Mouse (Mus musculus) neural tube, embryonic 12.5 days (tissue): ENCODE data around the gene Nip7. TPM values are rescaled to one million over a fixed set of nuclear protein-coding genes. Genes with fewer than 3 reads are reported as not detected.
"Not testable (repeated sequence)": the region's sequence is repeated elsewhere in the genome, so short reads cannot be mapped to it uniquely, and the experiment has no call there.

Source experiments
- ATAC-seq: fragments of 200-750 bp; cut with Nextera tagmentation; 2 replicates; pipeline ENCODE4 v1.8.0; 2017; ENCODE audit warnings: low read depth, mild to moderate bottlenecking, moderate TSS enrichment, moderate library complexity; ENCODE audit not compliant: low FRiP score
- H3K27ac ChIP-seq: fragments of 300-500 bp; sonication (generic); 2 replicates; pipeline ENCODE4 v1.5.1; 2016
- H3K27me3 ChIP-seq: fragments of 300-500 bp; sonication (generic); replicated peaks from 2 replicates; pipeline ENCODE4 v1.6.1; 2016; ENCODE audit warnings: mild to moderate bottlenecking
- H3K36me3 ChIP-seq: fragments of 300-500 bp; sonication (generic); 2 replicates; pipeline ENCODE4 v1.6.1; 2016; ENCODE audit warnings: mild to moderate bottlenecking
- H3K4me1 ChIP-seq: fragments of 300-500 bp; sonication (generic); 2 replicates; pipeline ENCODE4 v1.6.1; 2016
- H3K4me2 ChIP-seq: fragments of 300-500 bp; sonication (generic); replicated peaks from 2 replicates; pipeline ENCODE4 v1.6.1; 2016; ENCODE audit warnings: mild to moderate bottlenecking
- H3K4me3 ChIP-seq: fragments of 300-500 bp; sonication (generic); 2 replicates; pipeline ENCODE4 v1.5.1; 2016
- H3K9ac ChIP-seq: fragments of 300-500 bp; sonication (generic); 2 replicates; pipeline ENCODE4 v1.6.1; 2016; ENCODE audit warnings: mild to moderate bottlenecking
- H3K9me3 ChIP-seq: fragments of 300-500 bp; sonication (generic); 2 replicates; pipeline ENCODE4 v1.6.1; 2016; ENCODE audit warnings: mild to moderate bottlenecking
- WGBS: fragments of 180-500 bp; shearing (Covaris S2); methylation state at CpG from one replicate; pipeline ENCODE4 v1.1.7; 2016; 5-methylcytosine and 5-hydroxymethylcytosine counted together
- polyA plus RNA-seq: library from polyadenylated mRNA; unstranded; fragments of >200 nt; fragmentation: Nextera tagmentation; extraction: Ambion mirVana; gene quantifications from 2 replicates; pipeline ENCODE4 v1.2.1, GENCODE M21; 2016

Nip7 gene
- polyA plus RNA-seq = 67.4 and 75.7 TPM in 2 replicates

DNA sequence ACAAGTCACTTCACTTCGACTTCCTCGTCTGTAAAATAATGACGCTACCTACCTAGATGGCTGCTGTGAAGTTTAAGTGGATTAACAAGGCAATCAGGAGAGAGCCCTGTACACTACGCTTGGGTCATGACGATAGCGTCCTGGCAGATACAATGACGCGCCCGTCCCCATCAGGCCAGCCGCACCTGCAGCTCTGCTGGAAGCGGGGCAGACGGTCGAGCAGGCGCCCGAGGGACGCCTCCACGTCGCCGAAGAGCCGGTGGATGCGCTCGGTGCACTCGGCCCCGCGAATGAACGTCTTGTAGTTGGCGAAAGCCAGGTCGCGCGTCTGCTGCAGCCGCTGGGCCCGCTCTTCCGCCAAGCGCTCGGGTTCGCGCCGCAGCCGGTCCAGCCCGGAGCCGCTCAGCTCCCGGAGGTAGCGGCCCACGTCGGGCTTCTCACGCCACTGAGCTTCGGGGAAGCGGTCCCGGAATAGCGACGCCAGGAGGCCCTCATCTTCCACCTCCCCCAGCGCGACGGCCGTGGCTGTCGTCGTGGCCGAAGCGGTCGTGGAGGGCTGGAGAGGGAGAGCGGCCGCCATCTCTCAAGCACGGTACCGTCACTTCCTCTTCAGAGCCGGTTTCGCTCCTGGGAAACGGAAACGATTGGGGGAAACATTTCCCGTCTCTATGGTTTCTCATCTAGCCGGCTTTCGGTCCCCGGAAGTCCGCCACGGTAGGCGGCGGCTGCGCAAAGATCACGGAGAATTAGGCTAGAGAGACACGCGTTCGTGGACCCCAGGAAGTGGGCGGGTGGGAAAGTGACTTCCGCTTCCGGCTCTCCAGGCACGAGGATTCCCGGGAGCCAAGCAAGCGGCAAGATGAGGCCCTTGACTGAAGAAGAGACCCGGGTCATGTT, at the start of gene Nip7, which contains the start of gene Cog8:
Nip7 (plus strand) TSS at position 802 of the 897 bp plus-strand sequence.
Cog8 (minus strand) TSS at position 614 of the 897 bp plus-strand sequence.
- no peaks in the 10 kb centered on the region for H3K9me3 ChIP-seq
- H3K4me2 ChIP-seq = peak within 1 kb of the TSS; percentile 94
- peaks cover 17% of the 10 kb centered on the region for H3K4me1 ChIP-seq
- under 1% methylated on average over 88 of the region's 88 CpGs for WGBS
- peak; percentile 94 for ATAC-seq
- H3K4me3 ChIP-seq = peak within 1 kb of the TSS; percentile 98
- H3K27me3 ChIP-seq = no peaks in the 10 kb centered on the region
- peak within 1 kb of the TSS; percentile 83 for H3K9ac ChIP-seq
- peaks cover 45% of the 10 kb centered on the region for H3K36me3 ChIP-seq
- H3K27ac ChIP-seq = peak within 1 kb of the TSS; percentile 4; the same call in 1 of the 2 replicates

DNA sequence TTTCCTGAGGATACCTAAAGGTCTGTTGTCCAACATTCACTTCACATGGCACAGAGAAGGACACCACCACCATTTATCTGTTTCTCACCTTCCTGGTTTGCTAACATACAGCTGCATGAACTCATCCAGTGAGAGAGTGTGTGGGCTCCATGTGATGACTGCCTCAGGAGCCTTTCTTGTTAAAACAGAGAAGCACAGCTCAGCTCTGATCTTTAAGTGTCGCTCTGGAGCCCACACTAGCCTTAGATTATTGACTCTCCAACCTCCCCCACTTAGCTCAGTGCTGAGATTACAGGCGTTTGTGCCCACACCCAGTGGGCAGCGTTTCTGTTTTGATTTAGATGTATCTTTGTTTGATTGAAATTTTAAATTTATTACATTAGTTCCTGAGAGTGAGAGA, 48.9 kb upstream of the Nip7 start:
- Histone ChIP-seq H3K4me1 (no peaks in the 10 kb centered on the region), H3K4me2 (no peak overlapping the region), H3K27ac (no peak overlapping the region), H3K9ac (no peak overlapping the region), H3K36me3 (peaks cover 31% of the 10 kb centered on the region), H3K9me3 (no peaks in the 10 kb centered on the region), H3K27me3 (no peaks in the 10 kb centered on the region), H3K4me3 (no peak overlapping the region)
- ATAC-seq = no peak
- WGBS = 89% methylated on average over 3 of the region's 3 CpGs

DNA sequence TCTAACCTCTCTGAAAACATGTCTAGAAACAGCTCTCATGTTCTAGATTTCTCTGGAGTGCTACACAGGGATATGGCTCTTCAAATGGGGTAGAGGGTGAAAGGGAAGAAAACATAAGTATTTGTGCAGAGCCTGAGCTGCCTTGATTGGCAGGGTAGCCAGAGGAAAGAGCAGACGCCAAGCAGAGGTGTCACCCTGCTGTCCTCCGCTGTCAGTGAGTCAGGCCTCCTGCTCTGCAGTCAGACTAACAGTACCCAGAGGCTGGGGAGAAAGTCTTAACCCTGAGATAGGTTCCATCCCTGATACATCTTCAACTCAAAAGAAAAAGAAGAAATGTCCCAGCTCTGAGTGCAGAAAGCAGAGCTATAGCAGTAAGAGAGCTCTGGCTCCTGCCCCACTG, 44.0 kb upstream of the Nip7 start:
- no peak overlapping the region for H3K9ac ChIP-seq
- H3K4me2 ChIP-seq = no peak overlapping the region
- H3K36me3 ChIP-seq = peaks cover 24% of the 10 kb centered on the region
- H3K27me3 ChIP-seq = no peaks in the 10 kb centered on the region
- H3K9me3 ChIP-seq = no peaks in the 10 kb centered on the region
- 83% methylated on average over 2 of the region's 2 CpGs for WGBS
- no peak for ATAC-seq
- no peak overlapping the region for H3K27ac ChIP-seq
- H3K4me3 ChIP-seq = no peak overlapping the region
- H3K4me1 ChIP-seq = no peaks in the 10 kb centered on the region

DNA sequence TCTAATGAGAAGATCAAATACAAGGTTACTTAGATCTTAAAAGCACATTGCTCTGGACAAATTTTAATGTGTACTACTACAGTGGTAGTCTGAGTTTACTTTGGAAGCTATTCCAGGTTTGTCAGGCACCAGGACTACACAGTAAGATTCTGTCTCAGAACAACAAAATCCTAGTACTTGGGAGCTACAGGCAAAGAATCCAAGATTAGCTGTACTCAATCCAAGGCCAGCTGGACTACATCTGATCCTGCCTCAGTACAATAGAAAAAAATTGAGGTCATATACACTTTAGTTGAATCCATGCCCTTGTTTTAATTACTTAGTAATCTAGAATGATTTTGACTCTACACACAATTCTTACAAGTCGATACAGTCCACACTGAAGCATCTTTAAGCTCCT, 41.8 kb upstream of the Nip7 start:
- no peak for ATAC-seq
- Histone ChIP-seq H3K27me3 (no peaks in the 10 kb centered on the region), H3K9ac (no peak overlapping the region), H3K9me3 (no peaks in the 10 kb centered on the region), H3K4me3 (no peak overlapping the region), H3K27ac (no peak overlapping the region), H3K36me3 (peaks cover 21% of the 10 kb centered on the region), H3K4me1 (no peaks in the 10 kb centered on the region), H3K4me2 (no peak overlapping the region)
- WGBS = 97% methylated on average over 1 of the region's 1 CpGs

DNA sequence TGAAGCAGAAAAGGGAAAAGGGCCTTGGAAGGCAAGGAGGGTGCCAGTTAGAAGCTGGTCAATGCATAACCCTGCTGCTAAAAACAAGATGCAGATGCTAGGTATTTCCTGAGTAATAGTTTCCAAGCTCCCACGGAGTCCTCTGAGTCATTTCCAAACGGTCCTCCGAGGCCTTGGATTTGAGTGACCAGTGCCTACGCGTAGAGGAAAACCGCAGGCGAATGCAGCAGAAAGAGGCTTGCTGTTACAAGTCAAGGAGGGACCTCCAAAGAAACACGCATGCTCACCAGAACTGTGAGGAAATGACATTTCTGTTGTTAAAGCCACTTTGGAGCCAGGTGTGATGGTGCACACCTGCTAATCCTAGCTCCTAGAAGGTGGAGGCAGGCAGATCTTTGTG, 33.2 kb upstream of the Nip7 start:
- no peak for ATAC-seq
- no peaks in the 10 kb centered on the region for H3K36me3 ChIP-seq
- WGBS = 94% methylated on average over 8 of the region's 8 CpGs
- H3K4me2 ChIP-seq = no peak overlapping the region
- H3K9ac ChIP-seq = no peak overlapping the region
- no peaks in the 10 kb centered on the region for H3K9me3 ChIP-seq
- no peak overlapping the region for H3K4me3 ChIP-seq
- no peak overlapping the region for H3K27ac ChIP-seq
- H3K27me3 ChIP-seq = no peaks in the 10 kb centered on the region
- no peaks in the 10 kb centered on the region for H3K4me1 ChIP-seq

DNA sequence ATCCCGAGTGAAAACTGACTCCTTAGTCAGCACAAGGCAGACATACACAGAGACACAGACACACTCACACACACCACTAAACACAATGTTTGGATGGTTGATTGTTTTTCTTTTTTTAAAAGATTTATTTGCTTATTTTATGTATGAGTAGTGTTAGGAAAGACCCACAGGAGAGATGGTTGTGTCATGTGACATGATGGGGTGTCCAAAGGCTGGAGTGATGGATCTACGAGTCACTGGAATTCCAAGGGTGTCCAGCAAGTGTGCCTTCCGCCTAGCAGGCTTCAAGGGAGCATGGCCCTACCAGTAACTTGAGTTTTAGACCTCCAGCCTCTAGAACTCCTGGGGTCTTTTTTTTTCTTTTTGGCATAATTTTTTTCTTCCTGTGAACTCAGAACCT, 27.4 kb upstream of the Nip7 start:
- H3K4me2 ChIP-seq = no peak overlapping the region
- no peak overlapping the region for H3K27ac ChIP-seq
- 77% methylated on average over 3 of the region's 3 CpGs for WGBS
- H3K9ac ChIP-seq = no peak overlapping the region
- H3K4me1 ChIP-seq = peaks cover 14% of the 10 kb centered on the region
- H3K4me3 ChIP-seq = no peak overlapping the region
- H3K36me3 ChIP-seq = no peaks in the 10 kb centered on the region
- H3K27me3 ChIP-seq = no peaks in the 10 kb centered on the region
- no peaks in the 10 kb centered on the region for H3K9me3 ChIP-seq
- ATAC-seq = no peak

DNA sequence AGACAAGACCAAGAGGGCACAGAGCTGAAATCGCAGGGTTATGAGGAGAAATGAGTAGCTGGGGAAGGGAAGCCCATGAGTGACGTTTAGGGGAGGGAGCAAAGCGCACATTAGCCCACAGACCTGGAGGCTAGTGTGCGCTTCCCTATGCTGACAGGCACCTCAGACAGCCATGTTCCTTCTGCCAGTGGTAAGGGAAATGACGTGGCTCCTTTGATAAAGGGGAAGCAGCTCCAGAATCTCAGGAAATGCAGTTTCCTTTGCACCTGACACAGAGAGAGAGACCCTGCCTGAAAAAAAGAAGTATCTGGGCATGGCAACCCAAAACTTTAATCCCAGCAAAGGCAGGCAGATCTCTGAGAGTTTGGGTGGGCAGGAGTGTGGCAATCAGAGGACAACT, 26.6 kb upstream of the Nip7 start:
- H3K9me3 ChIP-seq = no peaks in the 10 kb centered on the region
- H3K27me3 ChIP-seq = no peaks in the 10 kb centered on the region
- ATAC-seq = no peak
- H3K4me1 ChIP-seq = peaks cover 14% of the 10 kb centered on the region
- no peaks in the 10 kb centered on the region for H3K36me3 ChIP-seq
- no peak overlapping the region for H3K4me2 ChIP-seq
- H3K4me3 ChIP-seq = no peak overlapping the region
- no peak overlapping the region for H3K9ac ChIP-seq
- WGBS = 78% methylated on average over 5 of the region's 5 CpGs
- H3K27ac ChIP-seq = no peak overlapping the region

DNA sequence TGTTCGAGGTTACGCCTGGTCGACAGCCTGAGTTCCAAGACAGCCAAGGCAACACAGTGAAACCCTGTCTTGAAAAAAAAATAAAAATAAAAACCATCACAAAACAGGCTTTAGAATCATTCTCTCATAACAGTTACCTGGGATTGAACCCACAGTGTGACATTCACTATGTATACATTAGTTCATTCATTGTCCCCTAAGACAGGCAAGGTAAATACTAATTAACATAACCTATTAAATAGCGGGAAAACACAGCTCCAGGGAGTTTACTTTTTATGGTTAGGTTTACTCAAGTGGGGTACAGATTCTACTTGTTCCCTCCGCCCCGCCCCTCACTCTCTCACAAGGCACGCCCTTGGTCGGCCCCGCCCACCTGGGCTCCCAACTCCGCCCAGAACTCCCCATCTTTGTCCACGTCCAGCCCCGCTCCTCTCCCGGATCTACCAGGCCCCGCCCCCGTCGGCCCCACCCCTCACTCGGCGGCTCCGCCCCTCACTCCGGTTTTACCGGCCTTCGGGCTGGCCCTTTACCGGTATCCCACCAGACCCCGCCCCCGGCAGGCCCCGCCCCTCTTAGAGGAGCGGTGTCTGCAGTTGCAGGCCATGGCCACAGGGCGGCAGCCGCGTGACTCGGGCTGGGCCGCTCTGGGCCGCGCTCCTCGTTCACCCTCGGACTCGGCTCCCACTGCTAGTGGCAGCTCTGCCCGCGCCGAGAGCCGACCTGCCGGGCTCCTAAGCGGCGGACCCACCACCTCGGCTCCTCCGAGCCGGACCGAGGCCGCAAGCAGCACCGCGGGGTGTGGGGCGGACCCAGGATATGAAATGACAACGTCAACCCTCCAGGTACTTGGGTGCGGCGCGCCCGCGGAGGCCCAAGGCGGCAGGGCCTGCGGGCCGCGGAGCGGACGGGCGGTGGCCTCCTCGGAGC, 25.8 kb upstream of the Nip7 start, which contains the start of gene Vps4a:
Vps4a (plus strand) TSS at position 573 of the 927 bp plus-strand sequence.
- Histone ChIP-seq H3K9me3 (no peaks in the 10 kb centered on the region), H3K4me1 (peaks cover 14% of the 10 kb centered on the region), H3K4me2 (peak within 1 kb of the TSS; percentile 88), H3K27ac (peak within 1 kb of the TSS; percentile 59; the same call in 1 of the 2 replicates), H3K36me3 (peaks cover 4% of the 10 kb centered on the region; the same call in 1 of the 2 replicates), H3K27me3 (no peaks in the 10 kb centered on the region), H3K9ac (peak within 1 kb of the TSS; percentile 94), H3K4me3 (peak within 1 kb of the TSS; percentile 97)
- 4% methylated on average over 64 of the region's 66 CpGs for WGBS
- peak; percentile 93 for ATAC-seq

DNA sequence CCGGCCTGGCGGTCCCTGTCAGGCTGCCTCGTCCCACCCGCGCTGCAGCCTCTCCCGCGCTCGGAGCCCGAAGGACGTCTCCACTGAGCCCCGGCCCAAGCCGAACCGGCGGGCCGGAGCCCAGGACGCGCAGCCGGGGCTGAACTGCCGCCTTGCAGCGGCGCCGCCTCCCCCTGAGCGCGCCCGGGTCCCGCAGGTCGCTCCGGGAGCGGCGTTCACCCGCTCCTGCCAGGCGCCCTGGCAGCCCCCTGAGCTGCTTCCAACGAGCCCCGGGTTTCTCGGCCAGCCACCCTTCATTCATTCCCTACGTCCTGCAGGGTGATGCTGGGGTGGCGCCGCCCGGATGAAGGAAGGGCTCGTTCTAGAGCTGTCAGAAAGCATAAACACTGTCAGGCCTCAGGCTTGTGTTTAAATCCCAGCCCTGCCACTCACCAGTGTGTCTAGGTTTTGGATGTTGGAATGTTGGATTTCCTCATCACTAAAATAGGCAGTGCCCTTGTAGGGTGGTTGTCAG, 25.0 kb upstream of the Nip7 start:
- H3K36me3 ChIP-seq = peaks cover 9% of the 10 kb centered on the region
- peak overlapping the region; percentile 59; the same call in 1 of the 2 replicates for H3K27ac ChIP-seq
- H3K4me2 ChIP-seq = peak overlapping the region; percentile 88
- H3K4me1 ChIP-seq = peaks cover 14% of the 10 kb centered on the region
- ATAC-seq = 0 out of 2 replicates have a peak, but pooled peaks have one; percentile 4
- H3K9me3 ChIP-seq = no peaks in the 10 kb centered on the region
- WGBS = 0% methylated on average over 40 of the region's 40 CpGs
- H3K9ac ChIP-seq = peak overlapping the region; percentile 94
- H3K4me3 ChIP-seq = peak overlapping the region; percentile 97
- no peaks in the 10 kb centered on the region for H3K27me3 ChIP-seq

DNA sequence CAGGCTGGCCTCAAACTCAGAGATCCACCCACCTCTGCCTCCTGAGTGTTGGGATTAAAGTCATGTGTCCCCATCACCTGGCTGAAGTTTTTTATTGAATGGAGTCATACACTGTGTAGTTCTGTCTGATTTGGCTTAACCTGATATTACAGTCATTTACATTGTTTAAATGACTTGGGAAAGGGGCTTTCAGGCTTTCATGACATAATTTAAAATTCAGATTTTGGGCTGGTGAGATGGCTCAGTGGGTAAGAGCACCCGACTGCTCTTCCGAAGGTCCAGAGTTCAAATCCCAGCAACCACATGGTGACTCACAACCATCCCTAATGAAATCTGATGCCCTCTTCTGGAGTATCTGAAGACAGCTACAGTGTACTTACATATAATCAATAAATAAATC, 23.1 kb upstream of the Nip7 start:
- Histone ChIP-seq H3K36me3 (peaks cover 18% of the 10 kb centered on the region), H3K4me1 (peaks cover 14% of the 10 kb centered on the region)
- WGBS = 94% methylated on average over 2 of the region's 2 CpGs
- H3K4me3 ChIP-seq, H3K9me3 ChIP-seq, H3K9ac ChIP-seq, H3K4me2 ChIP-seq, H3K27ac ChIP-seq, H3K27me3 ChIP-seq, ATAC-seq: not testable (repeated sequence)

DNA sequence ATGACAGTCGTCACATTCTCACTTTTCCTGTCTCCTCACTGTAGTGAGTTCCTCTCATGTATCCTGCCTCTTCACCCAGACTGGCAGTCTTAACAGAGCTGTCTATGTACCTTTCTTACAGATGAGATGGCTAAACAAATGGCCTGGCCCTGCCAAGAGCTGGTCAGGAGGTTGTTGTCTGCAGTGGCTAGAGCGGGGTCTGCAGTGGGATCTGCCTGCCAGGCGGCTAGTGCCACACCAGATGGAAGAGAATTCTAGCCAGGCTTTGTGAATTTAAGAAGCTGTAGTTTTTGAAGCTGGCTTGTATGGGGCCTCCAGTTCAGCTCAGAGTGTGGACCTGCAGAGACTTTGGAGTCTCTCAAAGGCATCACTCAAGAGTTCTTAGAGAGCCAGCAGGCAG, 21.0 kb upstream of the Nip7 start:
- ATAC-seq = no peak
- Histone ChIP-seq H3K36me3 (peaks cover 38% of the 10 kb centered on the region), H3K4me2 (no peak overlapping the region), H3K4me3 (no peak overlapping the region), H3K9me3 (no peaks in the 10 kb centered on the region), H3K9ac (no peak overlapping the region), H3K4me1 (peaks cover 14% of the 10 kb centered on the region), H3K27ac (no peak overlapping the region), H3K27me3 (no peaks in the 10 kb centered on the region)
- WGBS = 98% methylated on average over 3 of the region's 3 CpGs

DNA sequence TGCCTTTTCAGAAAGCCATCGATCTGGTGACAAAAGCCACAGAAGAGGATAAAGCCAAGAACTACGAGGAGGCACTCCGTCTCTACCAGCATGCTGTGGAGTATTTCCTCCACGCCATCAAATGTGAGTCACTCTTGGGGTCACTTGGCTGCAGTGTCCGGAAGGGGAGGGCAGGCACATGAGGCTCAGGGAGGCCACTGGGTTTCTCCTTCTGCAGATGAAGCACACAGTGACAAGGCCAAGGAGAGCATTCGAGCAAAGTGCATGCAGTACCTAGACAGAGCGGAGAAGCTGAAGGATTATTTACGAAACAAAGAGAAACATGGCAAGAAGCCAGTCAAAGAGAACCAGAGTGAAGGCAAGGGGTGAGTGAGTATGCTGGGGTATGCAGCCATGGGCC, 20.1 kb upstream of the Nip7 start:
- H3K9ac ChIP-seq = no peak overlapping the region
- no peak for ATAC-seq
- peaks cover 14% of the 10 kb centered on the region for H3K4me1 ChIP-seq
- H3K27ac ChIP-seq = no peak overlapping the region
- no peaks in the 10 kb centered on the region for H3K9me3 ChIP-seq
- no peak overlapping the region for H3K4me2 ChIP-seq
- 93% methylated on average over 8 of the region's 8 CpGs for WGBS
- H3K36me3 ChIP-seq = peaks cover 47% of the 10 kb centered on the region
- H3K4me3 ChIP-seq = no peak overlapping the region
- no peaks in the 10 kb centered on the region for H3K27me3 ChIP-seq
